Mouse (Mus musculus) ES-E14 (cell line): Measurements from ENCODE around the gene Crebrf.

Source experiments
- CHD2 ChIP-seq: IDR thresholded peaks from 2 replicates; pipeline ENCODE4 v1.6.1; 2014; ENCODE audit warnings: mild to moderate bottlenecking, low read depth, low read length, inconsistent platforms
- HCFC1 ChIP-seq: IDR thresholded peaks from 2 replicates; pipeline ENCODE4 v1.6.1; 2012; ENCODE audit warnings: low read length, inconsistent platforms, borderline replicate concordance; ENCODE audit not compliant: insufficient read depth
- MAFK ChIP-seq: IDR thresholded peaks from 2 replicates; pipeline ENCODE4 v1.6.1; 2014; ENCODE audit warnings: mild to moderate bottlenecking, low read depth, low read length, inconsistent platforms; ENCODE audit not compliant: insufficient read depth
- ZC3H11A ChIP-seq: IDR thresholded peaks from 2 replicates; pipeline ENCODE4 v1.6.1; 2012; ENCODE audit warnings: low read depth, mild to moderate bottlenecking, inconsistent platforms, low read length, borderline replicate concordance
- ZNF384 ChIP-seq: IDR thresholded peaks from 2 replicates; pipeline ENCODE4 v1.6.1; 2012; ENCODE audit warnings: low read depth, low read length, inconsistent platforms

DNA sequence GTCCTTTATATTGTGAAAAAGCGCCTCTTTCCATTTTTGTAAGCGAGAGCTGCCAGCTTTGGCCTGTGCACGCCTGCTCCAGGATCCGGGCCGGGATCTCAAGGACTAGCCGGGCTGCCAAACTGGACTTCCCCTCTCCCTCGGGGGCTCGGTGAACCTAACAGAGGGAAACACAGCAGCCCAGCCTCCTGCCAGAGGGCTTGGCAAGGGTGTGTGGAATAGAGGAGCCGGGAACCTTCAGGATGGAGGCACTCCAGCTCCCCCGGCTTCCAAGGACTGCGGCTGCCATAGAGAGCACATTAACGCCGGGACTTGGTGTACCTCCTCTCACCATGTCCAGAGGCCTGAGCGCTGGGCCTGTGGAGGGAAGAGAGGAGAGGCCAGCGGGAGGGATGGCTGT is 76.6 kb downstream of the Crebrf start:
- no peak for TF ChIP-seq HCFC1
- TF ChIP-seq MAFK = no peak
- no peak for TF ChIP-seq CHD2
- no peak for TF ChIP-seq ZC3H11A
- TF ChIP-seq ZNF384 = no peak
